Mouse (Mus musculus): Measurements from ENCODE around the gene Loxl1.

DNA sequence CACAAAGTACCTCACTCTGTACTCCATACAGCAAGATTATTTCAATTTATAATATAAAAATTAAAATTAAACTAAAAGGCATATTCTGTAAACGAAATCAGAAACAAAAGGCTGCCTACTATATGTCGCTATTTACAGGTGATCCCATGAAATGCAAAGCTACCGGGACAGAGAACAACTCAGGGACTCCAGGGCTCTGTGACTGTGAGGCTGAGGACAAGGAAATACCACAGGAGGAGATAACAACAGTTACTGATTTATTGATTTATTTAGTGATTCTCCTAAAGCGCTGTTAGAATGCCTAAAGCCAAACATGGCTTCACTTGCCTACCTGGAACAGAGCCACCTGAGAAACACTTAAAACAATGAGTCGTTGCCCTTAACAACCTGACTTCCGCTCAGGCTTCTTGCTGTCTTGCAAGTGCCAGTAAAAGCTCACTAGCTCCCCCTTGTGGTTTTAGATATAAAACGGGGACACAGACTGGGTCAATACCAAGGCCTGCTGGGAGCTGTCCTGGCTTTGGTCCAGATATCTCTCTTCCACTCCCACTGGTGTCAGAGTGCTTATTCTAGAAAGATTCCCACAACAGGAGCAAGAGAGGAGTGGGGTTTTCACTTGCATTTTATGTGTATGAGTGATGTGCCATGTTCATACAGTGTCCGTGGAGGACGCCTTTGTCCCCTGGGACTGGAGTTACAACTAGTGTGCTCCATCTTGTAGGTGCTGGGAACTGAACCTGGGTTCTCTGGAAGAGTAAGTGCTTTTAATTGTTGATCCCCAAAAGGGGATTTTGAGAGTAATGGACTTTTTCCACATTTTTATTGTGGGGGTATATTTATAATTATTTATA is 32.5 kb downstream of the Loxl1 start:
- TF ChIP-seq CTCF (IDR thresholded peaks at IDR 0.05; ENCODE audit: low read depth) (peak; percentile 90), EP300 (IDR thresholded peaks at IDR 0.05; ENCODE audit: low read depth) (no peak)

Measured in liver, embryonic 14.5 days (tissue).